Mouse (Mus musculus) lung, adult 18-20 months (tissue): ENCODE data around the gene Trpc1.

Experiments used
- DNase-seq, 2 experiments: peaks; one replicate each; pipeline ENCODE4 v3.0.0; 2022; ENCODE audit warnings: mixed read lengths in 2 of 2

Trpc1 gene

DNA sequence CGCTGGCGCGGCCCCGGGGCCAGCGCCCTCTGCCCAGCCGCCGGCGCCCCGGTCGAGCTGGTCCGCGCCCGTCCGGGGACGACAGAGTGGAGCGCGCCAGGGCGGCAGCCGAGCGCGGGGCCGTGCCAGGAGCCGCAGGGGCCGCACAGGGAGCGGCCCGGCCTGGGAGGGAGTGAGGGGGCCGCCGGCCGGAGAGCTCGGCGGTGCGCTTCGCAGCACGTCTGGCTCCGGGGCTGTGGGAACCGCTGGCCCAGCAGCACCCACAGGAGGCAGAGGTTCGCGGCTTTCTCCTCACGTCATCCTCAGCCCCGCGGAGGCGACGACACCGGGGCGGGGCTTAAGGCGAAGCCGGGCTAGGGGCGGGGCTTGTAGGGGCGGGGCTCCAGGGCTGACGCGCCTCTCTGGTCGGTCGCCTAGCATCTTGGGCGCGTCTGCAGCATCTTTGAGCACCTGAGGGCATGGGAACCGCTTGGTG lies at the start of gene Trpc1:
Gene Trpc1 (minus strand): TSS at position 339 of the 475 bp plus-strand sequence.
- peak; percentile 69 to 76 for DNase-seq

DNA sequence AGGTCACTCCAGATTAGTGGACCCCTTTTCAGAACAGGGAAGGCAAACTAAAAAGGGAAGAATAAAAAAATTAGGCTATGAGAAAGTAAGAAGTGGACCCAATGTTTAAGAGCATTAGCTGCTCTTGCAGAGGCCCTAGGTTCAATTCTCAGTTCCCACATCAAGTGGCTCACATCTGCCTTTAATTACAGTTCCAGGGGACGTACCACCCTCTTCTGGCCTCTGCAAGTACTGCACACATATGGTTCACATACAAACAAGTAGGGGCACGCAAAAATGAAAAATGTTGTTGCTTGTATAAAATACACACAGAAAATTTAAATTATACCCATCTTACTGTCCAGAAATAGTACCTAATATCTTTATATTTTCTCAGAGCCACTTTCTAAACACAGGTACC lies 46.1 kb upstream of the Trpc1 start:
- no peak for DNase-seq

DNA sequence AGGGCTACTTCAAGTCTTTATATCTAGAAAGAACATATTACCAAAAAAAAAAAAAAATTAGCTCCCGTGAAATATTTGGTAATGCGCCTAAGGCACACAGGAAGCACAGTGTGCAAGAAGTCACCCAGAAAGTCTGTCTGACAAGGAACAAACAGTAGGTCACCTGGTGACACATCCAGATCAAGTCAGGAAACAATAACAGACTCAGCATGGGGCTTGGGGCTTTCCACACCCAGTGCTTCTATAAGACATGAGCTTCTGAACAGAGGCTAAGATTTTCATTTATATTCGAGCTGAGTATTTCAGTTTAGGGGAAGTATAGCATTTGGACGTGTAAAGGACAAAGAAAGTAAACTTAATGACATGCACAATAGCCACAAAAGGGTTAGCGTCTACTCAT lies 45.7 kb upstream of the Trpc1 start:
- no peak for DNase-seq

- no peak for DNase-seq
Observed at GRCm38 (mm10) chr9:95795077-95795784, 45.1 kb upstream of the Trpc1 start.

DNA sequence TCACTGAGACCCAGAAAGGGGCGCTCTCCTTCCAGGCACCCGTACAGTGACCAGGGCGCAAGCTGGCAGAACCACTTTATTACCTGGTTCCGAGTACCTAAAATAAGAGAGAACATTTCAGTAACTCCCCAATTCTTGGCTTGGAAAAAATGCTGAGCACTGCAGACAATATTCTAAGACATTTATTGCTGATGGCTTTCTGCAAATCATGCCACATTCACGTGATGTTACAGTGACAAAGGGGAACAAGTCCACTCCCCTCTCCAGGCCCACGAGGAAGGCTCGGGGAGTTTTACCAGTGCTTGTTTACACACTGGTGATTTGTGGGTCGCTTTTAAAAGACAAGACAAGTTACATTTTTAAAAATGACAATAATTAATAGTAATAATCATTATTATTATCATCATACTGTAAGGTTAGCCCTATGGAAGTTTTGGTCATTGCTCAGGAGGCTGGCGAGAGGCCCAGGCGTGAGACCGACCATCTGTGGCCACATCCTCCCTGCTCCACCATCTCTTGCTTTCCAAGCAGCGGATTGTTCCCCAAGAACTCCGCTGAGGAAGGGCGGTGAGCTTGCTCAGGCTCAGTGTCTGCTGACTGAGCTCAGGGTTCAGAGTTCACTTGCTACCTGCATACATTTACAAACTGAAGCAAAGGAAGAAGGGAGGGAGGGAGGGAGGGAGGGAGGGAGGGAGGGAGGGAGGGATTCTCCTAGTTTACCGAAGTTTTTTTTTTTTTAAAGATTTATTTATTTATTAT lies 44.0 kb upstream of the Trpc1 start:
- DNase-seq: no peak

GRCm38 (mm10) chr9:95784888-95785511 lies 34.8 kb upstream of the Trpc1 start:
- no peak for DNase-seq

GRCm38 (mm10) chr9:95783646-95784293 lies 33.6 kb upstream of the Trpc1 start:
- DNase-seq: no peak

- no peak for DNase-seq
Observed at GRCm38 (mm10) chr9:95771671-95772070, 21.5 kb upstream of the Trpc1 start.

- DNase-seq: no peak
Observed at GRCm38 (mm10) chr9:95763218-95763617, 13.0 kb upstream of the Trpc1 start.

- no peak for DNase-seq
Observed at GRCm38 (mm10) chr9:95762228-95762627, 12.1 kb upstream of the Trpc1 start.

- no peak for DNase-seq
Observed at GRCm38 (mm10) chr9:95761381-95761780, 11.2 kb upstream of the Trpc1 start.

DNA sequence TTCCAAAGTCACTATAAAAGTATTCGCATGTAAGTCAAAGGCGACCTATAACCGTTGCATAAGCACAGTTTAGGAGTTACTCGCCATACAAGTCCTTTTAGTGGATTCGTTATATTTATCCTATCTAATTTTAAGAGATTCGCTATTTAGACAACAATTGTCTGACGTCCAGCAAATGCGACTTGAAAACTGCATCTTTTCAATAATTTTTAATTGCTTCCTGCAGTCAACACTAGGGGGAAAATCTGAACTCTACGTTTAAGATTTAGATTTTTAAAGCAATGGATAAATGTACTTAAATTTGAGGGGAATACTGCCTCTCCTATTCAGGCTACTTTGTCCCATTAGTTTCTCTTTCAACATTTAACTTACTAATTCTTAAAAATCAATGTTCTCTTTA lies 571 bp upstream of the Trpc1 start:
- DNase-seq: no peak

- DNase-seq: peak in 1 of 2 experiments; percentile 17
Observed at GRCm38 (mm10) chr9:95749461-95749928, 680 bp downstream of the Trpc1 start.

DNA sequence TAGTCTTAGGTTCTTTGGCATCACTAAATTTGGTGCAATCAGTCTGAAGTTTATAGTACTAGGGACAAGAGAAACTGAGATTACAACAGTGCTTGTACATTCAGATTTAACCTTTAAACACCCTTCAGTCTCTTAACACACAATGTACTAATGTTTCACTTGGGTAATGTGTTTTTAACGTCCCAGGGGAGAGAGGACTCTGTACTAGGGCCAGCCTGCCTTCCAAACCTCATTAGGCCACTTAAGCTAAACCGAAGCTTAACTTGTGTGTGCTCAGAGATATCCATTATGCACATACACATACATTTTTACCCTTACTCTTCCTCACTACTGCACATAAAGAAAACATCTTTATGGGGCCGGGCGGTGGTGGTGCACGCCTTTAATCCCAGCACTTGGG lies 2.9 kb downstream of the Trpc1 start:
- DNase-seq: no peak

- DNase-seq: no peak
Observed at GRCm38 (mm10) chr9:95744845-95745613, 5.1 kb downstream of the Trpc1 start.

DNA sequence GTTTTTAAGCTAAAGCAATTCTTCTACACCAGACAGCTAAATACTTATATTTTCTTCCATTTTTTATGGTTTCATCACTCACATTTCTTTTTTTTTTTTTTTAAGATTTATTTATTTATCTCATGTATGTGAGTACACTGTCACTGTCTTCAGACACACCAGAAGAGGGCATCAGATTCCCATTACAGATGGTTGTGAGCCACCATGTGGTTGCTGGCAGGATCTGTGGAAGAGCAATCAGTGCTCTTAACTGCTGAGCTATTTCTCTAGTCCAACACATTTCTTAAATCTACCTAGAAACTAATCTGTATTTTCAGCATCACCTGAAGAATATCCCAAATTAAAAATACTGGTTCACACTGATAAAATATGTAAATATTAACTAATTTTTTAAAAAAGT lies 13.9 kb downstream of the Trpc1 start:
- no peak for DNase-seq

DNA sequence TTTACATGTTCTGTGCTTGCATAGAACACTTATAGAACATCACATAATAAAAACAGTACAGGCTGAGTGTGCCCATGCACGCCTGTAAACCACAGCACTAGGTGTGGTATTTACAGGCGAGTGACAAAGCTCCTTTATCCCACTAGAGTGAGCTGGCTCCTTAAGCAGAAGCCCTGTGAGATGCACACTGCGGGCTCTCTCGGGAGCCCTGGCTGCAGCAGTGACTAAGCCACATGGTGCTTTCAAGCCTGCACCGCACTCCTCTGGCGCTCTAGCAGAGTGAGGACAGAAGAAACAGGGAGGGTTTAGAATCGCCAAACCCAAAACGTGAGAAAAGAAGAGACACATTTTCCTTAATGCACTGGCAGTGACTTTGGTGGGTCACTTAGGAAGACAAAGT lies 37.6 kb downstream of the Trpc1 start:
- DNase-seq: no peak

DNA sequence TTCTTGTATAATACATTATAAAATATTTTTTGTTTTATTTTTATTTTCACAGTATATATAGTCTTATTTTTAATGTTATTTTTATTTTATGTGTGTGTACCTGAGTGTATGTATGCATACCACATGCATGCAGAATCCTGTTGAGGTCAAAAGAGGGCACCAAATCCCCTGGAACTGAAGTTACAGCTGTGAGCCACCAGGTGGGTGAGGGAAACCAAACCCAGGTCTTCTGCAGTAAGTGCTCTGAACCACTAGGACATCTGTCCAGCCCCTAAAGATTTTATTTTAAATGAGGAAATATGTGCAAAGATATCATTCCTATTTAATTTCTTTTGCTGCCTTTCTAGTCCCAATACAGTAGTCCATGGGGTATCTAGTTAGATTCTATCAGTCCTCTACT lies 41.2 kb downstream of the Trpc1 start:
- no peak for DNase-seq

- DNase-seq: peak; percentile 53 to 71
Observed at GRCm38 (mm10) chr9:95705371-95705770, 44.8 kb downstream of the Trpc1 start.

GRCm38 (mm10) chr9:95704078-95704477 lies 46.1 kb downstream of the Trpc1 start:
- no peak for DNase-seq

- DNase-seq: no peak
Observed at GRCm38 (mm10) chr9:95699273-95699672, 50.9 kb downstream of the Trpc1 start.

DNA sequence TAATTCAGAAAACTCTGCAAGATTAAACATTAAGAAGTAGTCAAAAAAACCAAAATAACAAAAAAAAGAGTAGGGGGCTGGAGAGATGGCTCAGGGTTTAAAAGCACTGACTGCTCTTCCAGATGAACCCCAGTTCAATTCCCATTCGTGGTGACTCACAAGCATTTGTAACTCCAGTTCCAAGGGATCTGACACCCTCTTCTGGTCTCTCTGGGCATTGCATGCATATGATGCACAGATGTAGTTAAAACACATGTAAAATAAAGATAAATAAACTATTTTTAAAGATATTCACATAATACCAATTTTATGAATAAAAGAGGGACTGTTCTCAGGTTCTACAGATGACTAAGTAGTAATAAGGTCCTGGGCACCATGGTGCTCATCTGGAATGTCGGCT lies 52.4 kb downstream of the Trpc1 start:
- peak in 1 of 2 experiments; percentile 20 for DNase-seq
